Mouse (Mus musculus) layer of hippocampus, adult 2 months (tissue): ENCODE data around the gene Cd19. TPM values are rescaled to one million over a fixed set of nuclear protein-coding genes. Genes with fewer than 3 reads are reported as not detected.

Experiments
- DNase-seq, 2 experiments: peaks; one replicate each; pipeline ENCODE4 v3.0.0; 2022; ENCODE audit warnings: low spot score in 2 of 2
- H3K27ac ChIP-seq: fragments of 200-600 bp; 2 replicates; pipeline ENCODE4 v1.8.1; 2022
- H3K4me3 ChIP-seq: fragments of 200-600 bp; 2 replicates; pipeline ENCODE4 v1.8.1; 2022; ENCODE audit warnings: mild to moderate bottlenecking
- CTCF ChIP-seq: fragments of 200-600 bp; conservative IDR thresholded peaks from 2 replicates; pipeline ENCODE4 v1.8.1; 2022; ENCODE audit warnings: antibody characterized with exemption, mild to moderate bottlenecking, moderate library complexity
- total RNA-seq, 2 experiments: library from RNA; stranded (reverse); gene quantifications; 2 replicates each; pipeline ENCODE4 v1.2.3; 2021

The Cd19 gene
- total RNA-seq, 2 experiments from 2014 or later: not detected

DNA sequence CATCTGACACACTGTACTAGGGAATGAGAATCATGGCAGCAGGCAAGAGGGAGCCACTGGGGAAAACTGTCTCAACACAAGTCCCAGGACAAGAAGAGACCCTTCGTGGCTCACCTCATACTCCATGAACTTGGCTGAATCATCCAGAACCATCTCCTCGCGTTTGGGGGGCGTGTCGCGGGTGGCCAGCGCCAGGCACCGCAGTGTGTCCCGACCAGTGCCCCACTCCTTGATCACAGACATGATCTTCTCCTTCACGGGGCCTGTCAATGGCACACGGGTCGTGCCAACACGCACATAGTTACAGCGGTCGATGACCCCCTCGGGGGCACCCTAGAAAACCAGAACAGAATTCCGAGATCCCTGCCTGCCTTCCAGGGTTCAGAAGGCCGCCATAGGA lies 35.3 kb upstream of the Cd19 start:
- DNase-seq: no peak
- H3K27ac ChIP-seq: no peak overlapping the region
- H3K4me3 ChIP-seq: no peak overlapping the region
- no peak for TF ChIP-seq CTCF

DNA sequence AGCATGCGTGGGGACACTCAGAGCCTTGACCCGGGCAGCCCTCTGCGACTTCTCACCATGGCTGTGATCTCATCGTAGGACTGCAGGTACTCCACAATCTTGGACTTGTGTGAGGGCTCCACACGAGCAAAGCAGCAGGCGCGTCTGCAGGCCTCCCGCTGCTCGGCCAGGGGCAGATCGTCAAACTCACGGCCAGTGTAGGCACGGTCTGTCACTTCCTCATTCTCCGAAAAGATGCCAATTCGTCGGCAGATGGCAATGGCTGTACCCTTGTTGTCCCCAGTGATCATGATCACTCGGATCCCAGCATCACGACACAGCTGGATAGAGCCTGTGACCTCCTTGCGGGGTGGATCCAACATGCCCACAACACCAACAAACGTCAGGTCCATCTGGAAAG lies 33.8 kb upstream of the Cd19 start:
- Histone ChIP-seq H3K4me3 (no peak overlapping the region), H3K27ac (no peak overlapping the region)
- TF ChIP-seq CTCF: no peak
- no peak for DNase-seq

DNA sequence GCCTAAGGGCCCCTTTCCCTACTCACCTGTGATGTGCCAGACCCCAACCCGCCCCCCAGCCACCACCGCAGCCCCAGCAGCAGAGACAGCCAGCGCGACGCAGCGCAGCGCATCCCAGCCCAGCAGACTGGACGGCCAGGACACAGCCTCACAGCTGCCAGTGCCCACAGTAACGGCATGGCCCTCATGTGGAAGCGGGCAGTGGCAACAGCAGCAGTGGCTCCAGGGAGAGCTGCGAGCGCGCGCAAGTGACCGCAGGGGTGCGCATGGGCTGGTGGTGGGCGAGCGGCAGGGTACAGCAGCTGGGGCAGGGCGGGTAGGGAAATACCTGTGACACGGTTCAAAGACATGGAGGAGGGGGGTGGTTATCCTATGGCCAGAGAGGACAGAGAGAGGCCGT lies 31.5 kb upstream of the Cd19 start:
- H3K27ac ChIP-seq: no peak overlapping the region
- no peak for TF ChIP-seq CTCF
- no peak overlapping the region for H3K4me3 ChIP-seq
- no peak for DNase-seq

DNA sequence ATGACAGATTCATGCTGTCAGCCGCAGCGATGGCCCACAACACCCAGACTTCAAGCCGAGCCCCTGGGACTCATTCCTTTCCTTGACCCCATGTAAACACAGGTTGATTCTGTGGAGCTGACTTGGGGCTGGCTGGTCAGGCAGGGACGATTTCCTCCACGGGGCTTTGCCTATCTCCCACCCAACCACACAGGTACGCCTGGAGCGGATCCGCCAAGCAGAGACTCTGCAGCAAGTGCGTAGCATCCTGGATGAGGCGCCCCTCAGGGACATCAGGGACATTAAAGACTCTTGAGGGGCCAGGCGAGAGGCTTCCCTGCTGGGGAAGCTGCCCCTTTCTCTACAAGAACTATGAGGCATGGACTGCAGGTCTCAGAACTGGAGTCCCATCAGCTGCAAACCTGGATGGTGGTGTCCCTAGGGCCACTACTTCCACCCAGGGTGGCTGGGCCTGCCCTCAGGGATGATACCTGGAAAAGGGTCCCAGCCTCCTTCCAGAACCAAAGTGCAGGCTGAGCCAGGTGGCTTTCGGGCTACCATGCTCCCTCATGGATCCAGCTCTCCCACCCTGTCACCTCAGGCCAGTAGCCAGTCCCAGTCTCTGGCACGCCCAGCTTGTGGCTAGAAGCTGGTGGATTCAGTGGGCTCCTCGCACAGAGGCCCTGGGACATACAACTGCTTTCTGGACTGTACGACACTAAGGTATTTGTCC lies 30.6 kb upstream of the Cd19 start:
- no peak for DNase-seq
- TF ChIP-seq CTCF: no peak

GRCm38 (mm10) chr7:126444536-126444935 lies 29.8 kb upstream of the Cd19 start:
- no peak for DNase-seq
- Histone ChIP-seq H3K4me3 (no peak overlapping the region), H3K27ac (no peak overlapping the region)
- no peak for TF ChIP-seq CTCF

More for the DNA sequence above, 30.6 kb upstream of the Cd19 start:
- Histone ChIP-seq H3K27ac (no peak overlapping the region), H3K4me3 (no peak overlapping the region)

DNA sequence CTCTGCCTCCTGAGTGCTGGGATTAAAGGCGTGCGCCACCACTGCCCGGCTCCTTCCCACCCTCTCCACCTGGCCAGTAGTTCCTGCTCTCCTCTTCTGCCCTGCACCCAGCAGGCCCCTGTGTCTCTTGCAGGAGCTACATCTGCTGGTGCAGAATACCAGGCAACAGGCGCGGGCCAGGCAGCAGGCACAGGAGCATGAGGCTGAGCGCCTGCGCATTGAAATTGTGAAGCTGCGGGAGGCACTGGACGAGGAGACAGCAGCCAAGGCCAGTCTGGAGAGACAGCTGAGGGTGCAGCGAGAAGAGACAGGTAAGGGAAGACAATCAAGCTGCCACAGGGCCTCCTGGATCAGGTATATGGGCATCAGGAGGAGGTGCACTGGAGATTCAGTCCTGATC lies 29.3 kb upstream of the Cd19 start:
- no peak overlapping the region for H3K27ac ChIP-seq
- H3K4me3 ChIP-seq: no peak overlapping the region
- no peak for DNase-seq
- no peak for TF ChIP-seq CTCF

DNA sequence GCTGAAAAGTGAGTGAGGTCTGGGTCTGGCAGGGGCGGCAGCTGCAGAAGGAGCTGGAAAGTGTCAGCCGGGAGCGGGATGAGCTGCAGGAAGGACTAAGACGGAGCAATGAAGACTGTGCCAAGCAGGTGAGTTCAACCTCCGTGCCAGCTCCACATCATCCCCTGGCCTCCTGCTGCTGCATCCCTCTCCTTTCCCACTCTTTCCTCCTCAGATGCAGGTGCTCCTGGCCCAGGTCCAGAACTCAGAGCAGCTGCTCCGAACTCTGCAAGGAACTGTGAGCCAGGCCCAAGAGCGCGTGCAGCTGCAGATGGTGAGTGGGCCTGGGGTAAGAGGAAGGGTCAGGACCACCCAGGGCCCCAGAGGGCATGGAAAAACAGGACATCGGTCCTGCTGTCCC lies 25.4 kb upstream of the Cd19 start:
- no peak for TF ChIP-seq CTCF
- no peak overlapping the region for H3K27ac ChIP-seq
- H3K4me3 ChIP-seq: no peak overlapping the region
- no peak for DNase-seq

DNA sequence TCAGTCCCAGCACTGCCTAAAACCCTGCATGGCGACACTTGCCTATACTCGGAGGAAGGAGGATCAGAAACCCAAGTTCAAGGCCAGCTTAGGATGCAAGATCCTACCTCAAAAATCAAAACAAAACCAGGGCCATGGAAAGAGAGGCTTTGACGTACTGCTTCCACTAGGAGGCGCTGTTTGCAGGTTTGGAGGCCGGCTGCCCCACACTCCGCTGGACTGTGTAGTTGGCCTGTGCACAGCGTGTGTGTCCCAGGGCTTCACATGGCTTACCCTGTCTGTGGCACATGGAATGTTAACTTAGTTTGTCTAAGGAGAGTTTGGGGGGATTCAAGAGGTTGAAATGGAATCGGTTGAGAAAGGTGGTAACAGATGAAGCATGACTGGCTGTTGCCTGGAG lies 22.2 kb upstream of the Cd19 start:
- TF ChIP-seq CTCF: peak; percentile 89
- peak in 1 of 2 experiments; percentile 54 for DNase-seq
- no peak overlapping the region for H3K4me3 ChIP-seq
- no peak overlapping the region for H3K27ac ChIP-seq

- Histone ChIP-seq H3K4me3 (no peak overlapping the region), H3K27ac (no peak overlapping the region)
- no peak for DNase-seq
- no peak for TF ChIP-seq CTCF
These were observed 21.1 kb upstream of the Cd19 start for GRCm38 (mm10) chr7:126435801-126436200.

DNA sequence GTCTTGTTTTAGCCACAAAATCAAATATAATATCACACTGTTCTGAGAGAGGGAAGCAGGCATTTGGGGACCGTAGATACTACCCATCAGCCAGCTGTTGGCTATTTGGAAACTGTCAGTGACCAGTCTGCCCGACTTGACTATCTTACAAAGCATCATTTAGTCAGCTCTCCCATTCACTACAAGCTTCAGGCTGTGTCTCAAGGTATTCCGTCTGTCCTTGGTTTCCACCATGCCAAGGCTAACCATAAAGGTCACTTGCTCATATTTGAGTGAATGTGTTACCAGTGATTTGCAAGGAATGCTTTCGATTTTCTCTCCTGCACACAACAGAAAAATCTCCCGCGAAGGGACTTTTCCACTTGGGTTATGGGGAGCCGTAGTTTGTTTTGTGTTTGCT lies 20.0 kb upstream of the Cd19 start:
- H3K27ac ChIP-seq: no peak overlapping the region
- no peak for TF ChIP-seq CTCF
- H3K4me3 ChIP-seq: no peak overlapping the region
- DNase-seq: no peak

- DNase-seq: no peak
- no peak overlapping the region for H3K4me3 ChIP-seq
- no peak overlapping the region for H3K27ac ChIP-seq
- no peak for TF ChIP-seq CTCF
These were observed 15.5 kb upstream of the Cd19 start for GRCm38 (mm10) chr7:126430167-126430566.

DNA sequence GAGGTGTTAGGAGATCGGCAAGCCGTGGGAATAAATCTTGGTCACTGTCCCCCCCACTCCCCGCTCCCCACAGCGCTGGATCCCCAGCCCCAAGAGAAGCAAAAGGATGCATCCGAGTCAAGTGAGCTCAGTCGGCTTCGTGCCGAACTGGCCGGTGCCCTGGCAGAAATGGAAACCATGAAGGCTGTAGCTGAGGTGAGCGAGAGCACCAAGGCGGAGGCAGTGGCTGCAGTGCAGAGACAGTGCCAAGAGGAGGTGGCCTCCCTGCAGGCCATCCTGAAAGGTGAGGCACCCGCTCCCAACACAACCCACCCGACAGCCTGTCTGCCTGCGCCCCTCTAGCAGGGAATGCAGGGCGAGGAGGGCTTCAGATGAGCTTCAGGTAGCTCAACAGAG lies 14.8 kb upstream of the Cd19 start:
- H3K4me3 ChIP-seq: peak overlapping the region; percentile 65
- DNase-seq: no peak
- TF ChIP-seq CTCF: no peak
- H3K27ac ChIP-seq: peak overlapping the region; percentile 91; the same call in 1 of the 2 replicates

- peak; percentile 89 to 97 for DNase-seq
- Histone ChIP-seq H3K4me3 (peak within 1 kb of the TSS; percentile 65), H3K27ac (peak within 1 kb of the TSS; percentile 91)
- TF ChIP-seq CTCF: no peak
These were observed 14.2 kb upstream of the Cd19 start, which contains the start of gene Rabep2 for GRCm38 (mm10) chr7:126428631-126429502. Gene Rabep2, plus strand, starts transcription at chr7:126428759.
